Mouse (Mus musculus): ENCODE data around the gene Cabp5. TPM values are rescaled to one million over a fixed set of nuclear protein-coding genes. Genes with fewer than 3 reads are reported as not detected.
"Not testable (repeated sequence)": the region's sequence is repeated elsewhere in the genome, so short reads cannot be mapped to it uniquely, and the experiment has no call there.

The Cabp5 gene
- total RNA-seq (2017): not detected in 2 replicates

DNA sequence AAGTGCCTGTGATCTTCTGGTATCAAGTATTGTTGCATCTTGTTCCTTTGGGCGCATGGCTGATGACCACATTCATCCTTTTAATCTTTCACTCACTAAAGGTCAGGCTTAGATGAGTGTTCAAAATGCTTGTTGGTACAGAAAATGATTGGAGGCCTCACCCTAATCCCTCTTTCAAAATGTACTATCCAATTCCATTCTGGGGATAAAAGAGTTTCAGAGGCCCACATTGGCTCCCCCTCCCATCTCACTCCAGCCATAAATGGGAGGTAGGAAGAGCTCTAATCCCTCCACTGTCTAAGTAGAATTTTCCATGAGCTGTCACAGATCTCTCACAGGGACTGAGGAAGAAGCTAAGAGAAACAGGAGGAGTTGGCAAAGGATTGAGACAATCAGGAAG, at the start of gene Cabp5:
Cabp5 (plus strand) TSS at position 301 of the 400 bp plus-strand sequence.
- ATAC-seq (replicated peaks; ENCODE audit: low read depth, poor library complexity, severe bottlenecking): no peak

DNA sequence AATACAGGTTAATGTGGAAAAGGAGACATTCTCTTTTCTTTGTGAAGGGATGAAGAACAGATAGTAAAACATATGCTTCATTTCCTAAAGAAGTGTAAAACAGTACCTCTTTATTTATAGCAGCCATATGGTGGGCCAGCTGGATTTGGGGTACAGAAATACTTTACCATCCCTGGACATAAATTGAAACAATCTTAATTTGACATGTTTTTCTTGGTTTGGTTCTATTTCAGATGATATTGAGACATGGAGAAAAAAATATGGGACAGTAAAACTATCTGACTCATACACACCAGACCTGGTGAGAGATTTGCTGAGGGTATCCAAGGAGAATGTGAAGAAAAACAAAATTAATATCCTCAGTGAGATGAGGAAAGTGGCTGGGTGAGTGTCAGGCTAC, 42.0 kb upstream of the Cabp5 start:
- ATAC-seq (replicated peaks; ENCODE audit: low read depth, poor library complexity, severe bottlenecking): no peak

DNA sequence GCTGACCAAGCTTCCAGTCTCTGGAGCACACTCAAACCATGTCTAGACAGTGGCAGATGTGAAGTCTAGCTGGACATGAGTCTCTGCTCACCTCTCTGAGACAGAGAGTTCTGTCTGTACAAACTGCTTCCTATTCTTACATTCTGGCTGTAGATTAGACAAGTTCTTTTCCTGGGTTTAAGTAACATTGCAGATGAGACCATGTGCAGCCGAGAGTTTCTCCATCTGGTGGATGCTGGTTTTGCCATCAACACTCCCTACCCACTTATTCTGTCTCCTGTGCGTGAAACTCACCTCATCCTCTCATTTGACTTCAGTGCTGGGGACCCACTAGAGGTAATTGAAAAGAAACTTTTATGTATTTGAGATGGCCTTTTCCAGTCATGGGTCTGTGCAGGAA, 17.3 kb upstream of the Cabp5 start:
- no peak for ATAC-seq (replicated peaks; ENCODE audit: low read depth, poor library complexity, severe bottlenecking)

DNA sequence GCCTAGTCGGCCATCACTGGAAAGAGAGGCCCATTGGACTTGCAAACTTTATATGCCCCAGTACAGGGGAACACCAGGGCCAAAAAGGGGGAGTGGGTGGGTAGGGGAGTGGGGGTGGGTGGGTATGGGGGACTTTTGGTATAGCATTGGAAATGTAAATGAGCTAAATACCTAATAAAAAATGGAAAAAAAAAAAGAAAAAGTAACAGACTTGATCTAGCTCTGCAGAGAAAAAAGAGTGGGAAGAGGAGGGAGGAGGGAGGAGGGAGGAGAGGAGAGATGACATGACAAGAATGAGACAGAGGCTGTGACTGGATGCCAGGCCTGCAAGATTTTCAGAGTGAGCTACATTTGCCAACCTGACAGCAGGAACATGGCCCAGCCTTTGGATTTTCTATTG, 52.6 kb downstream of the Cabp5 start, which contains the start of gene Bsph1:
Bsph1 (plus strand) TSS at position 301 of the 400 bp plus-strand sequence.
- ATAC-seq (replicated peaks; ENCODE audit: low read depth, poor library complexity, severe bottlenecking): not testable (repeated sequence)

Other genes with a start within 250 kb of the Cabp5 start
- gene Vmn1r88, start 238.6 kb upstream of the Cabp5 start, total RNA-seq (2017): under 0.01 TPM in 1 of 2 replicates, not detected in the other
- gene Vmn1r89, start 185.1 kb upstream of the Cabp5 start, total RNA-seq (2017): not detected in 2 replicates
- 94.5 and 102 TPM in 2 replicates for gene Lig1, start 120.8 kb upstream of the Cabp5 start, total RNA-seq (2017)
- gene Zswim9, start 119.4 kb upstream of the Cabp5 start, total RNA-seq (2017): 4.8 and 6.9 TPM in 2 replicates
- 4.0 and 4.7 TPM in 2 replicates for gene Pla2g4c, start 73.5 kb upstream of the Cabp5 start, total RNA-seq (2017)
- not detected in 2 replicates for gene Bsph1, start 52.7 kb downstream of the Cabp5 start, total RNA-seq (2017)
- not detected in 2 replicates for gene Bsph2, start 172.9 kb downstream of the Cabp5 start, total RNA-seq (2017)
- gene Sult2a5, start 225.8 kb downstream of the Cabp5 start, total RNA-seq (2017): not detected in 2 replicates